Mouse (Mus musculus): ENCODE measurements around the gene Pigq. TPM values are rescaled to one million over a fixed set of nuclear protein-coding genes. Genes with fewer than 3 reads are reported as not detected.

The Pigq gene
- polyA plus RNA-seq, 1 experiment from 2014 or later = 51.4 TPM

GRCm38 (mm10) chr17:25955736-25956135 is 11.0 kb upstream of the Pigq start:
- no peak overlapping the region for H3K9ac ChIP-seq
- H3K27me3 ChIP-seq = peaks cover 30% of the 10 kb centered on the region
- H3K9me3 ChIP-seq = no peaks in the 10 kb centered on the region
- WGBS = 77% methylated on average over 3 of the region's 3 CpGs
- H3K4me3 ChIP-seq (replicated peaks) = no peak overlapping the region
- H3K27ac ChIP-seq = no peak overlapping the region
- H3K4me2 ChIP-seq = no peak overlapping the region
- ATAC-seq (ENCODE audit: low FRiP score) = no peak
- H3K36me3 ChIP-seq (replicated peaks) = peaks cover 29% of the 10 kb centered on the region
- H3K4me1 ChIP-seq = peaks cover 11% of the 10 kb centered on the region

- Histone ChIP-seq H3K36me3 (replicated peaks) (peaks cover 19% of the 10 kb centered on the region), H3K9ac (no peak overlapping the region), H3K27ac (no peak overlapping the region), H3K9me3 (no peaks in the 10 kb centered on the region), H3K4me1 (peaks cover 11% of the 10 kb centered on the region), H3K4me2 (no peak overlapping the region), H3K4me3 (replicated peaks) (no peak overlapping the region), H3K27me3 (peaks cover 41% of the 10 kb centered on the region)
- 86% methylated on average over 2 of the region's 2 CpGs for WGBS
- ATAC-seq (ENCODE audit: low FRiP score) = no peak
These were observed 9.9 kb upstream of the Pigq start for GRCm38 (mm10) chr17:25954671-25955070.

- no peak overlapping the region for H3K4me3 ChIP-seq (replicated peaks)
- WGBS = 78% methylated on average over 5 of the region's 5 CpGs
- H3K4me1 ChIP-seq = peaks cover 11% of the 10 kb centered on the region
- H3K36me3 ChIP-seq (replicated peaks) = peaks cover 9% of the 10 kb centered on the region
- H3K9me3 ChIP-seq = no peaks in the 10 kb centered on the region
- no peak overlapping the region for H3K9ac ChIP-seq
- H3K4me2 ChIP-seq = no peak overlapping the region
- no peak for ATAC-seq (ENCODE audit: low FRiP score)
- peaks cover 43% of the 10 kb centered on the region for H3K27me3 ChIP-seq
- no peak overlapping the region for H3K27ac ChIP-seq
These were observed 8.4 kb upstream of the Pigq start for GRCm38 (mm10) chr17:25953161-25953560.

GRCm38 (mm10) chr17:25951803-25952623 is 7.3 kb upstream of the Pigq start, which contains the start of gene A930017K11Rik:
TSS of gene A930017K11Rik (minus strand) at chr17:25952565.
- Histone ChIP-seq H3K36me3 (replicated peaks) (no peaks in the 10 kb centered on the region), H3K27me3 (peaks cover 48% of the 10 kb centered on the region), H3K27ac (no peak within 1 kb of the TSS), H3K9ac (no peak within 1 kb of the TSS), H3K9me3 (no peaks in the 10 kb centered on the region), H3K4me1 (peaks cover 11% of the 10 kb centered on the region), H3K4me2 (peak within 1 kb of the TSS; percentile 54), H3K4me3 (replicated peaks) (peak within 1 kb of the TSS; percentile 36)
- WGBS = under 1% methylated on average over 51 of the region's 58 CpGs
- ATAC-seq (ENCODE audit: low FRiP score) = no peak

GRCm38 (mm10) chr17:25951225-25951802 is 6.6 kb upstream of the Pigq start:
- Histone ChIP-seq H3K4me2 (peak overlapping the region; percentile 54), H3K9ac (no peak overlapping the region), H3K27me3 (peaks cover 48% of the 10 kb centered on the region), H3K4me1 (peaks cover 11% of the 10 kb centered on the region), H3K4me3 (replicated peaks) (peak overlapping the region; percentile 36), H3K9me3 (no peaks in the 10 kb centered on the region), H3K27ac (no peak overlapping the region), H3K36me3 (replicated peaks) (no peaks in the 10 kb centered on the region)
- WGBS = under 1% methylated on average over 32 of the region's 33 CpGs
- no peak for ATAC-seq (ENCODE audit: low FRiP score)

- Histone ChIP-seq H3K4me3 (replicated peaks) (no peak overlapping the region), H3K27ac (no peak overlapping the region), H3K4me1 (peaks cover 11% of the 10 kb centered on the region), H3K27me3 (peaks cover 54% of the 10 kb centered on the region), H3K9ac (no peak overlapping the region), H3K36me3 (replicated peaks) (no peaks in the 10 kb centered on the region), H3K9me3 (no peaks in the 10 kb centered on the region), H3K4me2 (peak overlapping the region; percentile 54; the same call in 1 of the 2 replicates)
- WGBS = 33% methylated on average over 1 of the region's 3 CpGs
- ATAC-seq (ENCODE audit: low FRiP score) = no peak
These were observed 6.0 kb upstream of the Pigq start for GRCm38 (mm10) chr17:25950706-25951105.

GRCm38 (mm10) chr17:25949981-25950380 is 5.2 kb upstream of the Pigq start:
- Histone ChIP-seq H3K4me2 (no peak overlapping the region), H3K27ac (no peak overlapping the region), H3K9ac (no peak overlapping the region), H3K9me3 (no peaks in the 10 kb centered on the region), H3K36me3 (replicated peaks) (no peaks in the 10 kb centered on the region), H3K4me1 (peaks cover 11% of the 10 kb centered on the region), H3K4me3 (replicated peaks) (no peak overlapping the region), H3K27me3 (peaks cover 57% of the 10 kb centered on the region)
- 84% methylated on average over 5 of the region's 5 CpGs for WGBS
- no peak for ATAC-seq (ENCODE audit: low FRiP score)

GRCm38 (mm10) chr17:25948051-25948450 is 3.3 kb upstream of the Pigq start:
- Histone ChIP-seq H3K9me3 (no peaks in the 10 kb centered on the region), H3K27ac (no peak overlapping the region), H3K36me3 (replicated peaks) (no peaks in the 10 kb centered on the region), H3K4me2 (no peak overlapping the region), H3K27me3 (peaks cover 54% of the 10 kb centered on the region), H3K4me3 (replicated peaks) (no peak overlapping the region), H3K9ac (no peak overlapping the region), H3K4me1 (peaks cover 11% of the 10 kb centered on the region)
- 83% methylated on average over 8 of the region's 8 CpGs for WGBS
- ATAC-seq (ENCODE audit: low FRiP score) = no peak

- Histone ChIP-seq H3K27me3 (peaks cover 49% of the 10 kb centered on the region), H3K9me3 (no peaks in the 10 kb centered on the region), H3K27ac (no peak overlapping the region), H3K4me3 (replicated peaks) (no peak overlapping the region), H3K9ac (no peak overlapping the region), H3K36me3 (replicated peaks) (no peaks in the 10 kb centered on the region), H3K4me2 (no peak overlapping the region), H3K4me1 (peaks cover 11% of the 10 kb centered on the region)
- 77% methylated on average over 4 of the region's 4 CpGs for WGBS
- no peak for ATAC-seq (ENCODE audit: low FRiP score)
These were observed 2.8 kb upstream of the Pigq start for GRCm38 (mm10) chr17:25947576-25947975.

- 84% methylated on average over 8 of the region's 8 CpGs for WGBS
- Histone ChIP-seq H3K27ac (no peak overlapping the region), H3K4me3 (replicated peaks) (no peak overlapping the region), H3K9ac (no peak overlapping the region), H3K4me1 (peaks cover 12% of the 10 kb centered on the region), H3K27me3 (peaks cover 42% of the 10 kb centered on the region), H3K36me3 (replicated peaks) (no peaks in the 10 kb centered on the region), H3K9me3 (no peaks in the 10 kb centered on the region), H3K4me2 (no peak overlapping the region)
- ATAC-seq (ENCODE audit: low FRiP score) = no peak
These were observed 2.2 kb upstream of the Pigq start for GRCm38 (mm10) chr17:25946891-25947290.

GRCm38 (mm10) chr17:25946349-25946748 is 1.6 kb upstream of the Pigq start:
- Histone ChIP-seq H3K9ac (no peak overlapping the region), H3K9me3 (no peaks in the 10 kb centered on the region), H3K27me3 (peaks cover 37% of the 10 kb centered on the region), H3K36me3 (replicated peaks) (no peaks in the 10 kb centered on the region), H3K27ac (no peak overlapping the region), H3K4me3 (replicated peaks) (no peak overlapping the region), H3K4me1 (peaks cover 8% of the 10 kb centered on the region), H3K4me2 (no peak overlapping the region)
- WGBS = 80% methylated on average over 7 of the region's 7 CpGs
- ATAC-seq (ENCODE audit: low FRiP score) = no peak

- no peak for ATAC-seq (ENCODE audit: low FRiP score)
- H3K36me3 ChIP-seq (replicated peaks) = no peaks in the 10 kb centered on the region
- H3K9me3 ChIP-seq = no peaks in the 10 kb centered on the region
- H3K27ac ChIP-seq = no peak overlapping the region
- H3K4me1 ChIP-seq = peaks cover 11% of the 10 kb centered on the region
- no peak overlapping the region for H3K4me3 ChIP-seq (replicated peaks)
- H3K9ac ChIP-seq = no peak overlapping the region
- H3K4me2 ChIP-seq = no peak overlapping the region
- H3K27me3 ChIP-seq = peaks cover 30% of the 10 kb centered on the region
- WGBS = 64% methylated on average over 9 of the region's 9 CpGs
These were observed 900 bp upstream of the Pigq start for GRCm38 (mm10) chr17:25945517-25946155.

All from forebrain, embryonic 12.5 days (tissue).